8 mouse cellular contexts compared by ENCODE assay signal in the genomic region with DNA sequence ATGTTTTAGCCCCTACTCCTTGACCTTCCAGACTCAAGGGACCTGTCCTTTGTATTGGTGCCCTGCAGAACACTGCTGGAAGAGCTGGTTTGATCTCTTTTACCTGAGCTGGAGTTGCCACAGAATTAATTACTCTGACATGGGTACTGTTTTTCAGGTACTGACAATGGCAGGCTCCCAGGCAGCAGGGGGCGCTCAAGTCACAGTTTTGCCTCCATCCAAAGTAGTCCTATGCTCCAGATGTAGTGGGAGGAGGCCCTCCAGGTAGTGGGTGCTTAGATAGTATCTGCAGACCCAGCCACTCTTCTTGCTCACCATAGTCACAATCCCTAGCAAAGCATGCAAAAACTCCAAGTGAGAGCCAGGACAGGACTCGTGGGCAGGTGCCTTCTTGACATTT. TPM values are rescaled to one million over a fixed set of nuclear protein-coding genes. Genes with fewer than 3 reads are reported as not detected.
A peak's percentile ranks its signal among the peaks of the same experiment; 100 is the strongest.
DNase-seq lines count a peak whose midpoint lies in the region; ATAC-seq and TF ChIP-seq lines count a peak whose summit lies in the region.

No protein-coding gene starts in this region.

- no peak overlapping the region for H3ac ChIP-seq in C2C12 (ENCODE audit: control insufficient read depth, insufficient read length, low read depth)

- H3K27me3 ChIP-seq in C2C12 (ENCODE audit: control insufficient read depth, insufficient read depth, insufficient read length): no peaks in the 10 kb centered on the region

- H3K79me2 ChIP-seq in C2C12 (ENCODE audit: control insufficient read depth, insufficient read depth): peaks cover 12% of the 10 kb centered on the region

- peak; percentile 61; the same call in 1 of the 2 replicates for ATAC-seq in granulocyte monocyte progenitor cell, adult 5-6 weeks (replicated peaks; ENCODE audit: poor library complexity, severe bottlenecking)

- H3K4me3 ChIP-seq in C2C12 (ENCODE audit: insufficient read depth, poor library complexity, severe bottlenecking): no peak overlapping the region

- peak; percentile 55 for DNase-seq in T-cell, adult 2 months (ENCODE audit: low spot score)
- DNase-seq in cerebellum, postnatal 25 days: peak; percentile 79 to 87
- DNase-seq in layer of hippocampus, adult 11-12 months (ENCODE audit: low spot score): peak; percentile 81
- DNase-seq in lung, adult 18-20 months: peak; percentile 71 to 79
- peak; percentile 74 for DNase-seq in right cerebral cortex, adult 18-20 months
- peak; percentile 93 for DNase-seq in thymus, postnatal 4 days

- peak; percentile 56 for TF ChIP-seq CTCF in C2C12 (IDR thresholded peaks at IDR 0.05; ENCODE audit: control insufficient read depth, insufficient read depth, insufficient read length)

- peaks cover 4% of the 10 kb centered on the region for H3K79me3 ChIP-seq in C2C12 (ENCODE audit: low read depth)

- H3K36me3 ChIP-seq in C2C12 (ENCODE audit: control insufficient read depth, insufficient read depth): no peaks in the 10 kb centered on the region

TF ChIP-seq in C2C12, 6 proteins besides CTCF, POLR2A, EP300 and RAD21:
- no peak for TF ChIP-seq FOSL1 (IDR thresholded peaks at IDR 0.05; ENCODE audit: insufficient read depth, low read length, poor library complexity, severe bottlenecking)
- TF ChIP-seq MAX (IDR thresholded peaks at IDR 0.05): no peak
- no peak for TF ChIP-seq MYOG (IDR thresholded peaks at IDR 0.05; ENCODE audit: control insufficient read depth, extremely low read depth, insufficient read length)
- no peak for TF ChIP-seq CEBPB (IDR thresholded peaks at IDR 0.05; ENCODE audit: low read depth)
- no peak for TF ChIP-seq USF1 (IDR thresholded peaks at IDR 0.05; ENCODE audit: low read depth)
- TF ChIP-seq MYOD1 (IDR thresholded peaks at IDR 0.05; ENCODE audit: control insufficient read depth, insufficient read length, low read depth): no peak
TF ChIP-seq in C2C12: peak in this region for 0.

RNA-seq across cellular contexts. Expression of a gene that starts 36.6 kb away (rescaled TPM):
- polyA plus RNA-seq in C2C12 (2012; fragmentation: generic; extraction: Trizol): 50.6 TPM
- total RNA-seq in granulocyte monocyte progenitor cell, adult 5-6 weeks (2014; fragmentation: Nextera tagmentation): 19.6 and 20.9 TPM in 2 replicates
- 11.9 and 16.0 TPM in 2 replicates for total RNA-seq in granulocyte monocyte progenitor cell, adult 5-6 weeks (2017)

RNA-seq across cellular contexts. Expression of a gene that starts 55.4 kb away (rescaled TPM):
- polyA plus RNA-seq in C2C12 (2012; fragmentation: generic; extraction: Trizol): 0.06 TPM
- total RNA-seq in granulocyte monocyte progenitor cell, adult 5-6 weeks (2014; fragmentation: Nextera tagmentation): 1.2 TPM in 1 of 2 replicates, not detected in the other
- total RNA-seq in granulocyte monocyte progenitor cell, adult 5-6 weeks (2017): 0.15 TPM in 1 of 2 replicates, not detected in the other
